Mouse (Mus musculus) lung, embryonic 14.5 days (tissue): Measurements from ENCODE around the gene Ankrd39. TPM values are rescaled to one million over a fixed set of nuclear protein-coding genes. Genes with fewer than 3 reads are reported as not detected.

Source experiments
- ATAC-seq: fragments of 200-750 bp; cut with Nextera tagmentation; 2 replicates; pipeline ENCODE4 v1.8.0; 2017; ENCODE audit warnings: mild to moderate bottlenecking, moderate TSS enrichment, moderate library complexity; ENCODE audit not compliant: insufficient read depth
- DNase-seq: peaks from one replicate; pipeline ENCODE4 v3.0.0-alpha.2; 2015
- H3K27ac ChIP-seq: fragments of 300-500 bp; sonication (generic); 2 replicates; pipeline ENCODE4 v1.5.1; 2014; ENCODE audit warnings: low read depth, mild to moderate bottlenecking, moderate library complexity
- H3K27me3 ChIP-seq: fragments of 300-500 bp; sonication (generic); 2 replicates; pipeline ENCODE4 v1.6.1; 2014; ENCODE audit warnings: low read length, control low read depth; ENCODE audit not compliant: insufficient read depth
- H3K36me3 ChIP-seq: fragments of 300-500 bp; sonication (generic); 2 replicates; pipeline ENCODE4 v1.6.1; 2014; ENCODE audit warnings: control low read depth; ENCODE audit not compliant: insufficient read depth
- H3K4me1 ChIP-seq: fragments of 300-500 bp; sonication (generic); 2 replicates; pipeline ENCODE4 v1.6.1; 2014; ENCODE audit warnings: antibody characterized with exemption, control low read depth; ENCODE audit not compliant: insufficient read depth
- H3K4me2 ChIP-seq: fragments of 300-500 bp; sonication (generic); 2 replicates; pipeline ENCODE4 v1.6.1; 2014; ENCODE audit warnings: mild to moderate bottlenecking
- H3K4me3 ChIP-seq: fragments of 300-500 bp; sonication (generic); 2 replicates; pipeline ENCODE4 v1.5.1; 2014; ENCODE audit warnings: low read depth, low read length
- H3K9ac ChIP-seq: fragments of 300-500 bp; sonication (generic); 2 replicates; pipeline ENCODE4 v1.6.1; 2014
- H3K9me3 ChIP-seq: fragments of 300-500 bp; sonication (generic); 2 replicates; pipeline ENCODE4 v1.6.1; 2016; ENCODE audit warnings: low read depth, low read length, control low read depth
- CTCF ChIP-seq: IDR thresholded peaks from 2 replicates; pipeline ENCODE4 v1.5.1; 2016; ENCODE audit warnings: antibody characterized with exemption, low read depth
- WGBS: fragments of 180-500 bp; shearing (Covaris S2); extraction: QIAGEN DNeasy Blood & Tissue Kit; methylation state at CpG from one replicate; pipeline ENCODE4 v1.1.7; 2014; 5-methylcytosine and 5-hydroxymethylcytosine counted together
- polyA plus RNA-seq: library from polyadenylated mRNA; unstranded; fragments of >200 nt; fragmentation: Nextera tagmentation; extraction: Ambion mirVana; gene quantifications from 2 replicates; pipeline ENCODE4 v1.2.1, GENCODE M21; 2014

The Ankrd39 gene
- polyA plus RNA-seq, 1 experiment from 2014 or later, result 19.9 TPM

DNA sequence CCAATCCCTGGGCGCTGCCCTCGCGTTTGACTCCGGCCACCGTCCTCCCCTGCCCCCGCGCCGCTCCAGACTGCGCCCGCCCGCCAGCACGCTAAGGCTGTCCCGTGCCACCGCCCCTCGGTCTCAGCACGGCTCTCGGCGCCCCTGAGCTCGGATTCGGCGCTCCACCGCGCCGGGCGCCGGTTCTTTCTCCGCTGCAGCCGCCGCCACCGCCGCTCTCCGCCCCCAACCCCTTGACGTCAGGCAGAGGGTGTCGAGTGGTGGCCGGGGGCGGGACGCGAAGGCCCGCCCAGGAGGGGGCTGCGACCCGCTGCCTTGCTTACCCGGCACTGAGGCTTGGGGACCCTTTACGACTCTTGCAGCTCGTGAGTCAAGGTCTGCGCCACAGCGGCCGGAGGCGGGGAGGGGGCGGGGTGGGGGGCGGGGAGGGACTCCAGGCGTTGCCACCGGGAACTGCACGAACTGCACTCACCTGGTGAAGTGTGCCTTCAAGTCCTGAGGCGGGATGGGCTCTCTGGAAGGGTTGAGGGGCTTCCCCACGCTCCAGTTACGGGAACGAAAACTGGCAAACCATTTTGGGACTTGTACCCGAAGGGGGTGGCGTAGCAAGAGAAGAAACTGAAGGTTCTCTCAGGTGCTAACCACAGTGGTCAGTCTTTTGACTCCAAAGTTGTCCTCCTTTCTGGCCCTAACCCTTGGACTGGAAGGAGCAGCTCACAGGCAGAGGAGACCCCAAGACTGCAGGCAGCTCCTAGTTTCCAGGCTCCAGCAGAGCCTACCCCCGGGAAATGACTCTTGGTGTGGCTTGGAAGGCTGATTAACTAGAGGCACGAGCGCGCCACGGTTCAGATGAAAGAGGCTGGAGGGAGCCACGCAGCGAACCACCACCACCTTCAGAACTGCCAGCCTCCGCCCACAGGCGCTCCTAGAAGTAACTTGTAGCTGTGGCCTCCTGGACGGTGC is 11.1 kb upstream of the Ankrd39 start, which contains the start of gene Sema4c:
Gene Sema4c (minus strand): TSS at position 319 of the 963 bp plus-strand sequence.
- H3K27me3 ChIP-seq, result no peaks in the 10 kb centered on the region
- peak; percentile 92 for DNase-seq
- TF ChIP-seq CTCF, result 0 out of 2 replicates have a peak, but pooled peaks have one; percentile 3
- peak within 1 kb of the TSS; percentile 94 for H3K4me3 ChIP-seq
- peak within 1 kb of the TSS; percentile 100 for H3K27ac ChIP-seq
- H3K9me3 ChIP-seq, result no peaks in the 10 kb centered on the region
- peaks cover 23% of the 10 kb centered on the region for H3K36me3 ChIP-seq
- H3K4me2 ChIP-seq, result peak within 1 kb of the TSS; percentile 98
- peak; percentile 68 for ATAC-seq
- peak within 1 kb of the TSS; percentile 95 for H3K9ac ChIP-seq
- H3K4me1 ChIP-seq, result peaks cover 17% of the 10 kb centered on the region
- WGBS, result 1% methylated on average over 69 of the region's 69 CpGs

DNA sequence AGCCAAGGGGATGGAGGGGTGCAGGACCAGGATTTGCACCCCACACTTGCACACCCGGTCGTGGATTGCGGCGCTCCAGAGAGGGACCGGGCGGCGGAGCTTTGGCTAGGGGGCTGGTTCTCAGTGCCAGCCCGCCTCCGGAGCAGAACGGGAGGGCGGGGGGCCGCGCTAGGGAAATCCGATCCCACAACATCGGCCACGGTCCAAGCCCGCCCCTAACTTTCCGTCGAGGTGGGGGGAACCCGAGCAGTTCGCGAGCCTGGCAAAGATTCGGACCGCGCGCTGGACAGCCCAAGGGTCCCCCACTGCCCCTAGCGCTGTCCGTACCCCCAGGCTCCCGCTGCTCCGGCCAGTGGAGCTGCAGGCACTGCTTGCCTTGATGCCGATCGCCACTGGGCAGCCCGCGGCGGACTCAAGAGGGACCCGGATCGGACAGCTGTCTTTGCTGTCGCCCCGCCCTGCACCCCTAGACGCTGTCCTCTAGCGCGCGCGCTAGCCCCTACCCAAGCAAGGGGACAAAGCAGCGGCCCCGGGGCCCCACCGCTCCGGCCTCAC is 10.3 kb upstream of the Ankrd39 start:
- peak overlapping the region; percentile 94 for H3K4me3 ChIP-seq
- peaks cover 31% of the 10 kb centered on the region for H3K36me3 ChIP-seq
- WGBS, result under 1% methylated on average over 47 of the region's 48 CpGs
- H3K4me1 ChIP-seq, result peaks cover 17% of the 10 kb centered on the region
- H3K27ac ChIP-seq, result peak overlapping the region; percentile 100
- ATAC-seq (peak; percentile 80), DNase-seq (peak; percentile 96)
- peak overlapping the region; percentile 98 for H3K4me2 ChIP-seq
- TF ChIP-seq CTCF, result no peak
- H3K9me3 ChIP-seq, result no peaks in the 10 kb centered on the region
- peak overlapping the region; percentile 95 for H3K9ac ChIP-seq
- H3K27me3 ChIP-seq, result no peaks in the 10 kb centered on the region

- Histone ChIP-seq H3K9me3 (no peaks in the 10 kb centered on the region), H3K27ac (peak overlapping the region; percentile 100), H3K36me3 (peaks cover 39% of the 10 kb centered on the region), H3K27me3 (no peaks in the 10 kb centered on the region), H3K9ac (peak overlapping the region; percentile 95), H3K4me1 (peaks cover 17% of the 10 kb centered on the region), H3K4me2 (peak overlapping the region; percentile 98), H3K4me3 (peak overlapping the region; percentile 94)
- TF ChIP-seq CTCF, result peak; percentile 89
- DNase-seq, result peak; percentile 97
- ATAC-seq, result peak; percentile 78
- under 1% methylated on average over 52 of the region's 52 CpGs for WGBS
Measured at GRCm38 (mm10) chr1:36556553-36557456, 9.6 kb upstream of the Ankrd39 start.

- Histone ChIP-seq H3K4me3 (peak overlapping the region; percentile 94), H3K9me3 (no peaks in the 10 kb centered on the region), H3K27me3 (no peaks in the 10 kb centered on the region), H3K4me1 (peaks cover 17% of the 10 kb centered on the region), H3K4me2 (peak overlapping the region; percentile 98), H3K9ac (peak overlapping the region; percentile 95), H3K36me3 (peaks cover 48% of the 10 kb centered on the region), H3K27ac (peak overlapping the region; percentile 100)
- DNase-seq (peak; percentile 69), ATAC-seq (no peak)
- WGBS, result 2% methylated on average over 8 of the region's 8 CpGs
- no peak for TF ChIP-seq CTCF
Measured at GRCm38 (mm10) chr1:36555798-36556395, 8.7 kb upstream of the Ankrd39 start.

- peaks cover 17% of the 10 kb centered on the region for H3K4me1 ChIP-seq
- TF ChIP-seq CTCF, result no peak
Measured at GRCm38 (mm10) chr1:36554633-36555399, 7.6 kb upstream of the Ankrd39 start.

More at GRCm38 (mm10) chr1:36554633-36555399, 7.6 kb upstream of the Ankrd39 start:
- Histone ChIP-seq H3K4me2 (peak overlapping the region; percentile 98), H3K9ac (peak overlapping the region; percentile 25; the same call in 1 of the 2 replicates), H3K27ac (peak overlapping the region; percentile 100; the same call in 1 of the 2 replicates), H3K4me3 (peak overlapping the region; percentile 94), H3K36me3 (peaks cover 58% of the 10 kb centered on the region), H3K9me3 (no peaks in the 10 kb centered on the region), H3K27me3 (no peaks in the 10 kb centered on the region)
- ATAC-seq, result no peak
- no peak for DNase-seq
- 61% methylated on average over 21 of the region's 21 CpGs for WGBS
